Mouse (Mus musculus) telencephalon, adult 2 months (tissue): ENCODE results near the gene Cyp4b1.
"Not testable (repeated sequence)": the region's sequence is repeated elsewhere in the genome, so short reads cannot be mapped to it uniquely, and the experiment has no call there.

ENCODE experiments used
- DNase-seq: peaks from one replicate; pipeline ENCODE4 v3.0.0-alpha.2; 2011; ENCODE audit warnings: low read depth, low spot score

The Cyp4b1 gene

GRCm38 (mm10) chr4:115647580-115647979, at the start of gene Cyp4b1:
Gene Cyp4b1 (minus strand): TSS chr4:115647723.
- no peak for DNase-seq

GRCm38 (mm10) chr4:115686299-115686698, 38.8 kb upstream of the Cyp4b1 start:
- no peak for DNase-seq

- DNase-seq = no peak
Observed at GRCm38 (mm10) chr4:115659190-115659589, 11.7 kb upstream of the Cyp4b1 start.

DNA sequence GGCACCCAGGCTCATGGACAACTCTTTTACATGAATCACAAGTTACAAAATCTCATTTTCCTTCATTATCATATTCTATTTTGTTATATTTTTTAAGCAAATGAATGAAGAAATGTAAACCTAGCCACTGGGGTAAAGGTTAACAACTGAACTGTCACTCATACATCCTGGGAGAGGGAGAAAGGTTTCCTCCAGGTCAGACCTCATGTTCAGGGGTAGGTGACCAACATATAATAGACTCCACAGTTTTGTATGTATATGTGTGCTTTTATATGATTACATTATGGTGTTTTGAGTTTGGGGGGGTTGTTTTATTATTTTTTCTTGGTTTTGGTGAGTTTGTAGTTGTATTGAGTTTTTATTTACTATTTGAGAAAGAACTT, 10.3 kb upstream of the Cyp4b1 start:
- no peak for DNase-seq

GRCm38 (mm10) chr4:115657104-115657866, 9.8 kb upstream of the Cyp4b1 start:
- DNase-seq = peak; percentile 4

- DNase-seq = not testable (repeated sequence)
Observed at GRCm38 (mm10) chr4:115656535-115656922, 9.0 kb upstream of the Cyp4b1 start.

DNA sequence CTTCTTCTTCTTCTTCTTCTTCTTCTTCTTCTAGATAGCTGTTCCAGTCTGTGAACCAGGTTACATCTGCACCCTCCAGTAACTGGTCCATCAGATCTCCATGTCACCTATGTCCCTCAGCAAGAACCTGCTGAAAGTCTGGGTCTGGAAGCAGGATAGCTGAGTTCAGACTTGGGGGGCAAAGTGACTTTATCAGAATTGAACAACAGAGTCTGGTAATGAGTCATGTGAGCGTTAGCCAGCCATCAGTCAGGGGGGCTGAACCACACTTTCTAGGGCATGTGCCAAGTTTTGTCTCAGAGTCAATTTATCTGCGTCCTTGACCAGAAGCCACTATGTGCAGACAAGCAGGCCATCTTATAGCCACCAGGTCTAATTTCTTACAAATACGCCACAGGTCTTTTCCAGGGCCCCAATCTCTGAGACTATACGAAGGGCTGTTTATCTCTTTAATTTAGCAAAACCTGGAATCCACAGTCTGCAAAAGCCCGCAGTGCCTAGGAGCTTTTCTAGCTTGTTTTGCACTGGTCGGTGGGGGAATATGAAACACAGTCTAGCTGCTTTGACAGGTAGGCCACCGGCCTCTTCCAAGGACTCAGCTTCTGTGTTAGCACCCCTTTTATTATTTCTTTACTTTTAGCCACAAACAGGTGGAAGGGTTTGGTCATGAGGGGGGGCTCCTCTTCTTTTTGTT, 8.5 kb upstream of the Cyp4b1 start:
- DNase-seq = not testable (repeated sequence)

DNA sequence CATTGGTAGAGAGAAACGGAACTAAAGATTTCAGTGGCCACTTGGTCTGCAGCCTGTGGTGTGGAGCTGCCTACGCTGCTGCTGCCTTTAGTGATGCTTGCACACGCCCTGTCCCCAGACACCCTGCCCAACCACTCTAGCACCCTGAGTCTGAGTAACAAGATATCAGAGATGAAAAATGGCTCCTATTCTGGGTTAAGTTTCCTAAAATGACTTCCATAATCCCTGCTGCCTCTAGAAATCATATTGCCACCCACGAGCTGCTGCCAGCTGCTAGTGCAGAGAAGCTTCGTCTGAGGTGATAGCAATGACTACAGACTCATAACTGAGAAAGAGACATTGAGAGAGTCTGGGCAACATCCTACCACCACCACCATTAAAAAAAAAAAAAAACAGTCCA, 3.3 kb upstream of the Cyp4b1 start:
- DNase-seq = peak; percentile 72

DNA sequence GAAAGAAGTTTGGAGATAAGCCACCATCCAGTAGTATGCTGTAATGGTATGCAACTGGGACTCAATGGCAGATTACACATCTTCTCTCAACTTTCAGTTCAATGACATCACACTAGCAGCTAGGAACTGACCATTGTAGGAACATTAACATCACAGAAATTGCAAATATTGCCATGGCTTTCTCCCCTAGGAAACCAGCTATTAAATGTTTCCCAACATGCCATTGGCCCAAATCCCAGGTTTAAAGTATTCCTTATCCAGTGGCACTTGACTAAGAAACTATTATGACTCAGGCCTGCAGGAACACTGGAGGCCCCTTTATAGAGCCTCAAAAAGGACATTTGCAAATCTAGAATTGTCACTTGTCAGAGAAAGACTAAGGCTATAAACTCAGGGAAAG, 1.8 kb upstream of the Cyp4b1 start:
- DNase-seq = no peak

DNA sequence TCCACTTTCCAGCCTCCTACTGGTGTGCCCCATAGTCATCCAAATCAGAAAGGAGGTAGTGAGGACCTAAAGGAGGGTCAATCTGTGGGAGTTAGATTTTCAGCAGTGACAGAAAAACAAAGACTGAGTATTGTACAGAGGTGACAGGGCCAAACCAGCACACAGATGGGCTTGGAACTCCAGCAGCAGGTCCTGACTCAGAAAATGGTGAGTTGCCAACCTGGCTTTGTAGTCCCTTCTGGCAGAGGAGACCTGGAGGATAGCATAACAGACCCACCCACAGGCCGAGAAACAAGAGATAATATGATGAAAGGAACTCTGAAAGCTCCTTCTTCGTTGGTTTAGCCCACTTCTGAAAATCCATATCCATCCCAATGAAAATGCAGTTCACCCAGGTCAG, 1.2 kb upstream of the Cyp4b1 start:
- no peak for DNase-seq

- DNase-seq = no peak
Observed at GRCm38 (mm10) chr4:115645371-115645770, 2.2 kb downstream of the Cyp4b1 start.

GRCm38 (mm10) chr4:115642967-115643754, 4.4 kb downstream of the Cyp4b1 start:
- DNase-seq = no peak

DNA sequence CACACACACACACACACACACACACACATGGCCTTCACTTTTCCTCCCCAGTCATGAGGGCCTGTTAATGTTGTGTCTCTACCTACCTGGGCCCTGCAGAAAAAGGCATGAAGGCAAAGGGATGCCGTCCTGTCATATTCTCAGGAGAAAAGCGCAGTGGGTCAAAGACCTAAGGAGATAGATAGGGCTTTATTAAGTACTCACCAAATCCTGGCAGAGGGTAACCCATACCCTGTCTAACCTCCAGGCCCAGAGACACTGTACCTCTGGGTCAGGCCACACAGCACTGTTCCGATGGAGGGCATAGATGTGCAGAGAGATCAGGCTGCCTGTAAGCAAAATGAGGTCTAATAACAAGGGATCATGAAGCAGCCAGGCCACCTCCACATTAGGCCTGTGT, 22.0 kb downstream of the Cyp4b1 start:
- not testable (repeated sequence) for DNase-seq

- no peak for DNase-seq
Observed at GRCm38 (mm10) chr4:115614005-115614404, 33.5 kb downstream of the Cyp4b1 start.

DNA sequence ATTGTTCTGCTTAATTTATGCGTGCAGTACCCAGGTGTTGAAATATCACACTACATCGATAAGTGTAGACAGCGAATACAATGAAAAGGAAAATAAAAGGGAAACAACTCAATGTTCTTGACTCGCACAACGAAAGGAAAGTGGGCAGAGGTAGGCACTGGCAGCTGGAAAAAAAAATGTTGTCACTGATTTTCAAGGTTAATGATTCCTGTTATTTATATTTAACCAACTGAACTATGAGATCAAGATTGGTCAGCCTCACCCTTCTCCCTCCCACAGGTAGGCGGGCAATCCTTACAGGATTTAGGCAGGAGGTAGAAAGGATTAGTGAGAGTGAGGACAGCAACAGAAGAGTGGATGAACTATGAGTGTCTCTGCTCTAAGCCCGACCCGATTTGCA, 46.9 kb downstream of the Cyp4b1 start, which contains the start of gene Cyp4a32:
Gene Cyp4a32 (plus strand): TSS at position 359 of the 400 bp plus-strand sequence.
- DNase-seq = not testable (repeated sequence)

GRCm38 (mm10) chr4:115596824-115597336, 50.6 kb downstream of the Cyp4b1 start:
- DNase-seq = no peak

- DNase-seq = no peak
Observed at GRCm38 (mm10) chr4:115596357-115596756, 51.2 kb downstream of the Cyp4b1 start.

DNA sequence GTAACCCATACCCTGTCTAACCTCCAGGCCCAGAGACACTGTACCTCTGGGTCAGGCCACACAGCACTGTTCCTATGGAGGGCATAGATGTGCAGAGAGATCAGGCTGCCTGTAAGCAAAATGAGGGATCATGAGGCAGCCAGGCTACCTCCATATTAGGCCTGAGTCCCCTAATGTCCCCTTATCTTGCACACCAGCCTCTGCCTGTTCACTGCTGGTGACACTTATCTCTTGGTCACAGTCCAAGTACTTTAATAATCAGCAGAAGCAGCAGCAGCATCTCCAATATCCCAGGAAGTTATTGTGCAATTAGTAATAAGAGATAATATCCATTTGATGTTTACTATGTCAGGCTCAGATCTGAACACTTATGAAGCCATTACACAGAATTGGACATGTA, 64.5 kb downstream of the Cyp4b1 start:
- no peak for DNase-seq

- no peak for DNase-seq
Observed at GRCm38 (mm10) chr4:115575776-115576175, 71.7 kb downstream of the Cyp4b1 start.

DNA sequence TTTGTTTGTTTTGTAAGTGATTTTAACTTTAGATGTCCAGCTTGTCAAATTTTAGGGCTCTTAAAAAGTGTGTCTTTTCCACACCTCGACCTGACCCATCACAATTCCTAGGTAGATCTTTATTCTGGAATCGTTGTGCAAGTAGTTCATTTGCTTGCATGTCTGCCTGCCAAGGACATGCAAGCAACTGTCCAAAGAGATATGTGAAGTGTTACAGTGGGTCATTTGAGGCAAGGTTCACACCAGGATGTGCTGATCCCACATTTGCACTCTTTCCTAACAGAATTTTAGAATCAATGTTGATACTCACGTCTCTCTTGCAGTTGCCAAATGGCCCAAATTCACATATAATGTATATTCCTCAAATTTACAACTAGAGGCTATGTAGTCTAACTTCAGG, 72.3 kb downstream of the Cyp4b1 start:
- no peak for DNase-seq
